Mouse (Mus musculus): ENCODE results near the gene Art4. TPM values are rescaled to one million over a fixed set of nuclear protein-coding genes. Genes with fewer than 3 reads are reported as not detected.
"Not testable (repeated sequence)": the region's sequence is repeated elsewhere in the genome, so short reads cannot be mapped to it uniquely, and the experiment has no call there.

Gene Art4
- polyA plus RNA-seq, 1 experiment = 0.96 TPM

- Histone ChIP-seq H3K27me3 (ENCODE audit: control insufficient read depth, insufficient read depth, low read length) (no peaks in the 10 kb centered on the region), H3K27ac (ENCODE audit: control insufficient read depth, insufficient read depth, low read depth, low read length) (peak overlapping the region; percentile 76), H3K4me1 (ENCODE audit: control insufficient read depth, insufficient read depth, low read length) (no peaks in the 10 kb centered on the region), H3K4me3 (ENCODE audit: control insufficient read depth, low read depth, low read length) (no peak overlapping the region), H3K36me3 (ENCODE audit: control insufficient read depth, insufficient read depth, low read length) (no peaks in the 10 kb centered on the region)
- no peak for TF ChIP-seq POLR2A (IDR thresholded peaks at IDR 0.05; ENCODE audit: control insufficient read depth, low read depth, low read length)
- TF ChIP-seq CTCF (IDR thresholded peaks at IDR 0.05; ENCODE audit: control insufficient read depth, insufficient read depth, insufficient replicate concordance, low read depth, low read length) = no peak
These were observed 30.3 kb upstream of the Art4 start for GRCm38 (mm10) chr6:136887854-136888253.

GRCm38 (mm10) chr6:136884766-136885165 lies 27.2 kb upstream of the Art4 start:
- H3K27ac ChIP-seq (ENCODE audit: control insufficient read depth, insufficient read depth, low read depth, low read length); H3K36me3 ChIP-seq (ENCODE audit: control insufficient read depth, insufficient read depth, low read length); H3K4me3 ChIP-seq (ENCODE audit: control insufficient read depth, low read depth, low read length); H3K4me1 ChIP-seq (ENCODE audit: control insufficient read depth, insufficient read depth, low read length); H3K27me3 ChIP-seq (ENCODE audit: control insufficient read depth, insufficient read depth, low read length): not testable (repeated sequence)

GRCm38 (mm10) chr6:136883961-136884360 lies 26.4 kb upstream of the Art4 start:
- Histone ChIP-seq H3K27ac (ENCODE audit: control insufficient read depth, insufficient read depth, low read depth, low read length) (no peak overlapping the region), H3K27me3 (ENCODE audit: control insufficient read depth, insufficient read depth, low read length) (no peaks in the 10 kb centered on the region), H3K4me1 (ENCODE audit: control insufficient read depth, insufficient read depth, low read length) (no peaks in the 10 kb centered on the region), H3K36me3 (ENCODE audit: control insufficient read depth, insufficient read depth, low read length) (no peaks in the 10 kb centered on the region), H3K4me3 (ENCODE audit: control insufficient read depth, low read depth, low read length) (no peak overlapping the region)
- TF ChIP-seq CTCF (IDR thresholded peaks at IDR 0.05; ENCODE audit: control insufficient read depth, insufficient read depth, insufficient replicate concordance, low read depth, low read length) = no peak
- no peak for TF ChIP-seq POLR2A (IDR thresholded peaks at IDR 0.05; ENCODE audit: control insufficient read depth, low read depth, low read length)

- Histone ChIP-seq H3K27me3 (ENCODE audit: control insufficient read depth, insufficient read depth, low read length) (no peaks in the 10 kb centered on the region), H3K4me1 (ENCODE audit: control insufficient read depth, insufficient read depth, low read length) (no peaks in the 10 kb centered on the region), H3K36me3 (ENCODE audit: control insufficient read depth, insufficient read depth, low read length) (no peaks in the 10 kb centered on the region), H3K27ac (ENCODE audit: control insufficient read depth, insufficient read depth, low read depth, low read length) (no peak overlapping the region), H3K4me3 (ENCODE audit: control insufficient read depth, low read depth, low read length) (no peak overlapping the region)
- no peak for TF ChIP-seq CTCF (IDR thresholded peaks at IDR 0.05; ENCODE audit: control insufficient read depth, insufficient read depth, insufficient replicate concordance, low read depth, low read length)
- TF ChIP-seq POLR2A (IDR thresholded peaks at IDR 0.05; ENCODE audit: control insufficient read depth, low read depth, low read length) = no peak
These were observed 25.9 kb upstream of the Art4 start for GRCm38 (mm10) chr6:136883431-136883915.

GRCm38 (mm10) chr6:136881678-136882077 lies 24.1 kb upstream of the Art4 start:
- Histone ChIP-seq H3K27me3 (ENCODE audit: control insufficient read depth, insufficient read depth, low read length) (no peaks in the 10 kb centered on the region), H3K36me3 (ENCODE audit: control insufficient read depth, insufficient read depth, low read length) (no peaks in the 10 kb centered on the region), H3K27ac (ENCODE audit: control insufficient read depth, insufficient read depth, low read depth, low read length) (no peak overlapping the region), H3K4me3 (ENCODE audit: control insufficient read depth, low read depth, low read length) (no peak overlapping the region), H3K4me1 (ENCODE audit: control insufficient read depth, insufficient read depth, low read length) (no peaks in the 10 kb centered on the region)
- TF ChIP-seq POLR2A (IDR thresholded peaks at IDR 0.05; ENCODE audit: control insufficient read depth, low read depth, low read length) (no peak), CTCF (IDR thresholded peaks at IDR 0.05; ENCODE audit: control insufficient read depth, insufficient read depth, insufficient replicate concordance, low read depth, low read length) (no peak)

- TF ChIP-seq CTCF (IDR thresholded peaks at IDR 0.05; ENCODE audit: control insufficient read depth, insufficient read depth, insufficient replicate concordance, low read depth, low read length) = no peak
- peak; percentile 45; the same call in 1 of the 2 replicates for TF ChIP-seq POLR2A (IDR thresholded peaks at IDR 0.05; ENCODE audit: control insufficient read depth, low read depth, low read length)
- Histone ChIP-seq H3K27me3 (ENCODE audit: control insufficient read depth, insufficient read depth, low read length) (no peaks in the 10 kb centered on the region), H3K36me3 (ENCODE audit: control insufficient read depth, insufficient read depth, low read length) (no peaks in the 10 kb centered on the region), H3K4me1 (ENCODE audit: control insufficient read depth, insufficient read depth, low read length) (no peaks in the 10 kb centered on the region), H3K27ac (ENCODE audit: control insufficient read depth, insufficient read depth, low read depth, low read length) (0 out of 2 replicates have a peak within 1 kb of the TSS, but pooled peaks have one; percentile 25), H3K4me3 (ENCODE audit: control insufficient read depth, low read depth, low read length) (peak within 1 kb of the TSS; percentile 48)
These were observed 18.1 kb upstream of the Art4 start, which contains the start of gene Mgp for GRCm38 (mm10) chr6:136875670-136876069. TSS of gene Mgp (minus strand) at chr6:136875823.

- Histone ChIP-seq H3K36me3 (ENCODE audit: control insufficient read depth, insufficient read depth, low read length) (no peaks in the 10 kb centered on the region), H3K4me3 (ENCODE audit: control insufficient read depth, low read depth, low read length) (no peak overlapping the region), H3K27ac (ENCODE audit: control insufficient read depth, insufficient read depth, low read depth, low read length) (no peak overlapping the region), H3K4me1 (ENCODE audit: control insufficient read depth, insufficient read depth, low read length) (no peaks in the 10 kb centered on the region), H3K27me3 (ENCODE audit: control insufficient read depth, insufficient read depth, low read length) (no peaks in the 10 kb centered on the region)
- TF ChIP-seq POLR2A (IDR thresholded peaks at IDR 0.05; ENCODE audit: control insufficient read depth, low read depth, low read length) (no peak), CTCF (IDR thresholded peaks at IDR 0.05; ENCODE audit: control insufficient read depth, insufficient read depth, insufficient replicate concordance, low read depth, low read length) (no peak)
These were observed 17.1 kb upstream of the Art4 start for GRCm38 (mm10) chr6:136874599-136874998.

- Histone ChIP-seq H3K36me3 (ENCODE audit: control insufficient read depth, insufficient read depth, low read length) (no peaks in the 10 kb centered on the region), H3K4me1 (ENCODE audit: control insufficient read depth, insufficient read depth, low read length) (no peaks in the 10 kb centered on the region), H3K27me3 (ENCODE audit: control insufficient read depth, insufficient read depth, low read length) (no peaks in the 10 kb centered on the region), H3K27ac (ENCODE audit: control insufficient read depth, insufficient read depth, low read depth, low read length) (no peak overlapping the region), H3K4me3 (ENCODE audit: control insufficient read depth, low read depth, low read length) (no peak overlapping the region)
- no peak for TF ChIP-seq CTCF (IDR thresholded peaks at IDR 0.05; ENCODE audit: control insufficient read depth, insufficient read depth, insufficient replicate concordance, low read depth, low read length)
- no peak for TF ChIP-seq POLR2A (IDR thresholded peaks at IDR 0.05; ENCODE audit: control insufficient read depth, low read depth, low read length)
These were observed 11.4 kb upstream of the Art4 start for GRCm38 (mm10) chr6:136868921-136869320.

Data from testis, adult 2 months (tissue).